Mouse (Mus musculus): Measurements from ENCODE around the gene Aox2.

Gene Aox2

DNA sequence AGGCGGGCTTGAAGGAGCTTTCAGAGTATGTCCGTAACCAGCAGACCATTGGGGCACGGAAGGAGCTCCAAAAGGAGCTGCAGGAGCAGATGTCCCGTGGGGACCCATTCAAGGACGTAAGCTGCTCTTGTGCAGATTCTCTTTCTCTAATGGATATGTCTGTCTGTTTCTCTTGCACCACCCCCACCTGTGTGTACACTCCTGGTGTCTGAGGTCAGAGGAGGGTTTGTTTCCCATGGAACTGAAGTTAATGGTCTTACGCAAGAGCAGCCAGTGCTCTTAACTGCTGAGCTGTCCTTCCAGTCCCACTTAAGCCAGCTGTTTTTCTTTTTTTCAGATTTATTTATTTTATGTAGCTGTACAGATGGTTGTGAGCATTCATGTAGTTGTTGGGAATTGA is 123.3 kb downstream of the Aox2 start:
- DNase-seq (ENCODE audit: low spot score), result no peak

DNA sequence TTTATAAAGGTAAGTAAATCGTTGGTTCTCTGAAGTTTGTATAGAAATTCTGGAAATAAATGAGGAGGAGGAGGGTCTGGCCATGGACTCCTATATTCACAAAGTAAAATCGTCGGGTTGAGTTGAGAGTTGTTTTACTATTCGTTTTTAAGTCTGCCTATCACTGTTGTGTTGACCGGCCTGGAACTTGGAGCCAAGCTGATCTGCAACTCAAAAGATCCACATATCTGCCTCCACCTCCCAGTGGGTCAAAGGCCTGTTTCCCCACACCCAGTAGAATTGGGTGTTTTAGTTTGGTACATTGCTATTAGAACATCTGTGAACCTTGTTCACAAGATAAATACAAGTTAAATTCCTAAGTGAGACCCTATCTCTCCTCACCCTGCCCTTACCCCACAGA is 125.6 kb downstream of the Aox2 start:
- DNase-seq (ENCODE audit: low spot score), result no peak

DNA sequence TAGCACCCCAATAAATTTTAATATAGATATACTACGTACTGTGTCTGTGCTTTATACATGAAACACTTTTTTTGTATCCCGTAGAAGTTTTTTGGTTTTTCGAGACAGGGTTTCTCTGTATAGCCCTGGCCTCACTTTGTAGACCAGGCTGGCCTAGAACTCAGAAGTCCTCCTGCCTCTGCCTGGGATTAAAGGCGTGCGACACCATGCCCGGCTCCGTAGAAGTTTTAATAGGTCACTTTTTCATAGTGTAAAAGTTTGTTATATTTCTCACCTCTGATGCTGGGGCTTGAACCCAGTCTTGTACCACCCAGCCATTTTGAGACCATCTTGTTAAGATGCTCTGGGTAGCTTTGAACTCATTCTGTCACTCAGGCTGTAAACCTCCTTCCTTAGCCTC is 129.2 kb downstream of the Aox2 start:
- no peak for DNase-seq (ENCODE audit: low spot score)

DNA sequence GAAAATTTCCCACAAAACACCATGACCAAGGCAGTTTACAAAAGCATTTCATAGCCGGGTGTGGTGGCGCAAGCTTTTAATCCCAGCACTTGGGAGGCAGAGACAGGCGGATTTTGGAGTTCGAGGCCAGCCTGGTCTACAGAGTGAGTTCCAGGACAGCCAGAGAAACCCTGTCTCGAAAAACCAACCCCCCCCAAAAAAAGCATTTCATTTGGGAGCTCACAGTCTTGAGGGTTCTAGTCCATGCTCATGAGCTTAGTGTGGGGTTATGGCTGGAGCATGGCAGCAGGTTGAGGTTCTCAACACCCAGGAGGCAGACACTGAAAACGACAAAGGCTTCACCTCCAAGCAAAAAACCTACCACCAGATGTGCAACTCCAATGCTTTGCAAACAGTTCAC is 130.0 kb downstream of the Aox2 start:
- DNase-seq (ENCODE audit: low spot score), result no peak

DNA sequence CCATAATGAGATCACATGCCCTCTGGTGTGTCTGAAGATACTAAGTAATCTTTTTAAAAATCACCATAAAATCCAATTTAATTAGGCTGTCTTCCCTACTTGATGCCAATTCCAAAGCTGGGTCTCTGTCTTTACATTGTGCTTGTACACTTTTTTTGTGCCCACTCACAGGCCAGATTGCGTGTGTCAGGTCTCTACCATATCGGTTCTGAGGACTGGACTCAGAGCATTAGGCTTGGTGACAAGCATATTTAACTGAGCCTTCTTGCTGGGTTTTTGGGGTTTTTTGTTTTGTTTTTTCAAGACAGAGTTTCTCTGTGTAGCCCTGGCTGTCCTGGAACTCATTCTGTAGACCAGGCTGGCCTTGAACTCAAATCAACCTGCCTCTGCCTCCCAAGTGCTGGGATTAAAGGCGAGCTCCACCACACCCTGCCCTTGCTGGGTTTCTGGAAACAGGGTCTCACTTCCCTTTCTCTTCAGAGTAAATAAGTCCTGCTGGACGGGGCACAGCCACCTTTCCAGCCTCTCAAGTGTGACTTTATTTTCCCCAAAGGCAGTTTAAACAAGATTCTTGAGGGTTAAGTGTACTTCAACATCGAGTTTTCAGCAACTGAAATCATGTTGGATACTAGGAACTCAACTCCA is 131.5 kb downstream of the Aox2 start:
- DNase-seq (ENCODE audit: low spot score), result no peak

DNA sequence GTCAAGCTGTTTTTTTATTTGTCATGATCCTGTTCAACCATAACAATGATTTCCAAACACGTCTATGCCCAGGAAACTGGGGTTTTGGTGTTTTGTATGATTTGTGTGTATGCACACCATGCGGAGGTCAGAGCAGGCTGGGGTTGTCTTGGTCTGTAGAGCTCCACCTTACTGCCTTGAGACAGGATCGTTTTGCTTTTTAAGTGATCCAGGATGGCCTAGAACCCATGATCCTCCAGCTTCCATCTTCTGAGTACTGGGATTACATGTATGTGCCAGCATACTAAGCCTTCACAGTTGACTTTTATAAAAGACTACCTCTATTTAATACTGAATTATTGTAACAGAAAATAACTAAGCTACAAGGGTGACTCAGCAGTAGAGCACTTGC is 132.1 kb downstream of the Aox2 start:
- no peak for DNase-seq (ENCODE audit: low spot score)

DNA sequence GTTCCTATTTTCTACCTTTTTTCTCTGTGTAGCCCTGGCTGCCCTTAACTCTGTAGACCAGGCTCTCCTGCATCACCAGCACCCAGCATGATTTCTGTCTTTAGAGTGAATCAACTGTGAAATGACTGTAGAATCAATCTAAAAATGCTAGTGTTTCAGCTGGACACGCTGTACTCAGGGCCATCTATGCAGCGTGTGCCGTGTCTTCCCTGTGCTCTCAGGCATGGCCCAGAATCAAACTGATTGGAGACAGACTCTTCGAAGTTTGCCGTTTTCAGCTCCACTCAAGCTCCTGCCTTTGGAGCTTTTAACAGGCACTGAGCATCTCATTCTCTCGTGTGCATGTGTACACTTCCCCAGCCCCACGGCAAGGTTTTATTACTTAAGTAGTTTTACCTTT is 132.7 kb downstream of the Aox2 start:
- DNase-seq (ENCODE audit: low spot score), result no peak

DNA sequence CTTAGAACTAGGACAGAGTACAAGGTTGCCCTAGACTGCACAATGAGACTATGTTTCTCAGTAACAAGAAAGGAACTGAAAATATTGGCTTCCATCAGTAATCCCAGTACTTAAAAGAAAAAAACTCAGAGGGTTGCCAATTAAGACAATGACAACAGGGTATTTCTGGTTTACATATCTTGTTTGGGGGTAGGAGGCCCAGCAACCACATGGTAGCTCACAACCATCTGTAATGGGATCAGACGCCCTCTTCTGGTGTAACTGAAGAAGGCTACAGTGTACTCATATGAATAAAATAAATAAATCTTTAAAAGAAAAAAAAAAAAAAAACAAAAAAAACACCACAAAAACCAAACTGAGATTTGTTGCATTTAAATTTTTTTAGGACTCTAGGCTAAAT is 137.3 kb downstream of the Aox2 start:
- DNase-seq (ENCODE audit: low spot score), result peak; percentile 18

DNA sequence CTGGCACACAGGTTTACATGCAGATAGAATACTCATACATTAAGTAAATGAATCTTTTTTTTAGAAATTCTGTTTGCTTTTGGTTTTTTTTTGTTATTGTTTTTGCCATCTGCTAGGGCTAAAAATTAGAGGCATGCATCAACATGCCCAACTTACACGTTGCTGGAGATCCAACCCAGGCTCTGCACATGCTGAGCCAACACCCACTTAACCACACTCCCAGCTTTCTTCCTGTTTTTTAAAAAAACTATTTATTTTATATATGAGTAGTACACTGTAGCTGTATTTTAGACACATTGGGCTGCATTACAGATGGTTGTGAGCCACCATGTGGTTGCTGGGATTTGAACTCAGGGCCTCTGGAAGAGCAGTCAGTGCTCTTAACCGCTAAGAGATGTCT is 137.9 kb downstream of the Aox2 start:
- no peak for DNase-seq (ENCODE audit: low spot score)

DNA sequence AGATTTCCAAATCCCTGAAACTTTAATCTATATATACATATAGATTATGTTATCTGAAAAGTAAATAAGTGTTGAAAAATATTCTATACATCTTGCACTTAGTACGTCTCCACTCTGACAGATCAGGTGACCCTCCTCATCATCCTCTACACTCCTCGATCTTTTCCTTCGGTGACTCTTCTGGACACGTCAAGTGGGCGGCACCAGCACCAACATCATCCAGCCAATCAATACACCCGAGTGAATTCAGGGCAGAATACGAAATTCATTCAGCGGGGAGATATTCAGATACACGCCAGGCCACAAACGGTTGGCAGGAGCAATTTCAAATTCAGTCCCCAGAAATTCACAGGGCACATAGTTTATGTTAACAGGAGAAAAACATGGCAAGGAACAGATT is 141.9 kb downstream of the Aox2 start:
- DNase-seq (ENCODE audit: low spot score), result no peak

DNA sequence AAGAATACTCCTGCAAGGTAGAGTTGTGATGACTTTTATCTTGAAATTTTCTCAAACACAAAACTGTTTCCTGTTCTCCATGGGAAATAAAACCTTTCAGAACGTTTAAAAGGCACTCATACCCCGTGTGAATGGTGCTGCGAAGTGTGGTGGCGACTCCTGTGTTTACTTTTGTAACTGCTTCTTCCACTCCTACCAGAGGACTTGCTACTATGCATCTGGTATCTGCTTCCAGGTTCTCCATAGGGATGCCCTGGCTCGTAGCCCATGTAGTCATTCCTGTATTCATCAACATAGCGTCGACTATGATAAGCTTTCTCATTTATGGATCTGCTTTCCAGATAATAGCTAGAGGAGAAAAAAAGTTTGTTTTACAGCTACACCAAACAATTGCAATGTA is 142.8 kb downstream of the Aox2 start:
- no peak for DNase-seq (ENCODE audit: low spot score)

DNA sequence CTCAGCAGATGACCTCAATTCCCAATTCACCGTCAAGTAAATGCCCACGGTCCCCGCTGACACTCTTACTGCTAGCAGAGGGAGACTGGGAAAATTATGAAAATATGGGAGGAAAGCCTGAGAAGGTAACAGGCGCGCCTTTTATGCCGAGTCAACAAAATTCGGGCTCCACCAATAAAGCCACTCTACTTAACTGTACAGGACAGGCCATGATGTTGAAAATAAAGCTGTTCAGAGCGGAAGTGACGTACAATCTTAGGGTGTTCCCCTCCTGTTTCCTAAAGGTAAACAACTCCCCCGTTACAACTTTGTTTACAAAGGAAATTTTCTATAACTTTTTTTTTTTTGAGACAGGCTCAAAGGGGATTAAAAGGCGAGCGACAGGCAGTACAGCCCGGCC is 144.8 kb downstream of the Aox2 start:
- peak; percentile 78 for DNase-seq (ENCODE audit: low spot score)

DNA sequence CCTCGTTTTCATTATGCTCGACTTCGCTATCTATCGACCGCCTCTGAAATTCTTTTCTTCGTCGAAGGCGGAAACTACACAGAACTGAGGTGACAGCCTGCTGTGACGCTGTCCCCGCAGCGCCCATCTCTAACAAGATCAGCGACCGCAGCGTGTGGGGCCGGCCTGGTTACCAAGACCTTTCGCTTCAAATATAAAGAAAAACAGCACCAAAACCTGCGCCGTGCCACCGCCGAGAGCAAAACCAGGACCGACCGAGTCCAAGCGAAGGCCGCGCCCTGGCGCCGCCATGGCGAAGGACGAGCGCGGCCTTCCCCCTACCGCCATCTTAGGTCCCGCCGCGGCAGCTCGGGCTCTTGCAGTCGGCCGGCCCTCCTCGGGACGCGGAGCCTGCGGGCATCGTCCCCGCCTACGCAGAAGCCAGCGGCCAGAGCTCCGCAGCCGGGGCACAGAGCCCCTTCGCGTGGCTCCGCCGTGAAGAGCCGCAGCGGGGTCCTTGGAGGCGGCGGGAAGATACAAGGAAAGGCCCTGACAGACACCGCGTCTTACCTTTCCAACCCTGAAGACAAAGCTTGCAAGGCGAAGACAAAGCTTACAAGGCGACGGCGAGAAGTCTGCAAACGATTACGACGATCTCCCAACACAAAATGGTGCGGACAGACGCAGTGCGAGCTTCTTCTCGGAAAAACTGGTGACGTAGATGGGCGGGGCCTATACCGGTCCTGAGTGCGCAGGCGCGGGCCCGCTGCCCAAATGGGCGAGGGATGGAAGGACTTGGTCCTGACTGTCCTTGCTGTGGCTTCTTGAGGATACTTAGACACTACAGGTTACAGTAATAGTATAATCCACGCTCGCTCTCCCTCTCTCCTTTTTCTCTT is 145.5 kb downstream of the Aox2 start, which contains the start of gene Clk1:
Gene Clk1 (minus strand): TSS at position 696 of the 878 bp plus-strand sequence.
- peak; percentile 97 for DNase-seq (ENCODE audit: low spot score)

DNA sequence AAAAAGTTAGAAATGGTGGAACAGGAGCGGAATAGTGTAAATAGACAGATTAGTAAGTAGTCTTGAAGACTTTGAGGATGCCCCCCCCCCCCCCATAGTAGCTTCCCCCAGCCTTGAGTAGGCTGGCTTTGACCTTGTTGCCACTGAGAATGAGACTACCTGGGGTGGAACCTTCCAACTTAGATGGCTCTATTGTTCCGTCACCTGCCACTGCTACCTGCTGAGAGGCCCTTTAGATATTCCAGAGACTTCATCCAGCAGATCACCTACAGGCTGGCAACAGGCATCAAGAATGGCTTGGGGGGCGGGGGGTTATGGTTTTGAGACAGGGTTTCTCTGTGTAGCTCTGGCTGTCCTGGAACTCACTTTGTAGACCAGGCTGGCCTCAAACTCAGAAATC is 146.4 kb downstream of the Aox2 start:
- DNase-seq (ENCODE audit: low spot score), result no peak

Measured in embryo, embryonic 10 days (tissue).